Mouse (Mus musculus) stomach, embryonic 14.5 days (tissue): Measurements from ENCODE around the gene Xdh. TPM values are rescaled to one million over a fixed set of nuclear protein-coding genes. Genes with fewer than 3 reads are reported as not detected.

Experiments used
- ATAC-seq: fragments of 200-750 bp; cut with Nextera tagmentation; 2 replicates; pipeline ENCODE4 v1.8.0; 2017; ENCODE audit warnings: low read depth, moderate TSS enrichment; ENCODE audit not compliant: insufficient number of reproducible peaks, insufficient read depth, low FRiP score
- H3K27ac ChIP-seq: fragments of 300-500 bp; sonication (generic); 2 replicates; pipeline ENCODE4 v1.5.1; 2014; ENCODE audit warnings: mild to moderate bottlenecking, low read length, moderate library complexity, mixed read lengths
- H3K27me3 ChIP-seq: fragments of 300-500 bp; sonication (generic); 2 replicates; pipeline ENCODE4 v1.6.1; 2014; ENCODE audit warnings: low read length, control low read depth, mixed read lengths; ENCODE audit not compliant: control insufficient read depth, insufficient read depth
- H3K36me3 ChIP-seq: fragments of 300-500 bp; sonication (generic); 2 replicates; pipeline ENCODE4 v1.6.1; 2014; ENCODE audit warnings: mild to moderate bottlenecking, control low read depth, low read length, moderate library complexity, mixed read lengths; ENCODE audit not compliant: control insufficient read depth, insufficient read depth
- H3K4me1 ChIP-seq: fragments of 300-500 bp; sonication (generic); 2 replicates; pipeline ENCODE4 v1.6.1; 2014; ENCODE audit warnings: low read length, control low read depth, mixed read lengths; ENCODE audit not compliant: control insufficient read depth, insufficient read depth
- H3K4me2 ChIP-seq: fragments of 300-500 bp; sonication (generic); replicated peaks from 2 replicates; pipeline ENCODE4 v1.6.1; 2014; ENCODE audit warnings: low read depth, low read length, control low read depth
- H3K4me3 ChIP-seq: fragments of 300-500 bp; sonication (generic); 2 replicates; pipeline ENCODE4 v1.5.1; 2014; ENCODE audit warnings: low read depth, low read length, control low read depth
- H3K9ac ChIP-seq: fragments of 300-500 bp; sonication (generic); replicated peaks from 2 replicates; pipeline ENCODE4 v1.6.1; 2014; ENCODE audit warnings: low read depth, mild to moderate bottlenecking, control low read depth, low read length, moderate library complexity, mixed read lengths
- H3K9me3 ChIP-seq: fragments of 300-500 bp; sonication (generic); 2 replicates; pipeline ENCODE4 v1.6.1; 2016; ENCODE audit warnings: low read depth, low read length, control low read depth; ENCODE audit not compliant: control insufficient read depth
- WGBS: fragments of 180-500 bp; shearing (Covaris S2); extraction: QIAGEN DNeasy Blood & Tissue Kit; methylation state at CpG from one replicate; pipeline ENCODE4 v1.1.7; 2014; 5-methylcytosine and 5-hydroxymethylcytosine counted together
- polyA plus RNA-seq: library from polyadenylated mRNA; unstranded; fragments of >200 nt; fragmentation: Nextera tagmentation; extraction: Ambion mirVana; gene quantifications from 2 replicates; pipeline ENCODE4 v1.2.1, GENCODE M21; 2014

The Xdh gene
- polyA plus RNA-seq, 1 experiment from 2014 or later, result 1.2 TPM

DNA sequence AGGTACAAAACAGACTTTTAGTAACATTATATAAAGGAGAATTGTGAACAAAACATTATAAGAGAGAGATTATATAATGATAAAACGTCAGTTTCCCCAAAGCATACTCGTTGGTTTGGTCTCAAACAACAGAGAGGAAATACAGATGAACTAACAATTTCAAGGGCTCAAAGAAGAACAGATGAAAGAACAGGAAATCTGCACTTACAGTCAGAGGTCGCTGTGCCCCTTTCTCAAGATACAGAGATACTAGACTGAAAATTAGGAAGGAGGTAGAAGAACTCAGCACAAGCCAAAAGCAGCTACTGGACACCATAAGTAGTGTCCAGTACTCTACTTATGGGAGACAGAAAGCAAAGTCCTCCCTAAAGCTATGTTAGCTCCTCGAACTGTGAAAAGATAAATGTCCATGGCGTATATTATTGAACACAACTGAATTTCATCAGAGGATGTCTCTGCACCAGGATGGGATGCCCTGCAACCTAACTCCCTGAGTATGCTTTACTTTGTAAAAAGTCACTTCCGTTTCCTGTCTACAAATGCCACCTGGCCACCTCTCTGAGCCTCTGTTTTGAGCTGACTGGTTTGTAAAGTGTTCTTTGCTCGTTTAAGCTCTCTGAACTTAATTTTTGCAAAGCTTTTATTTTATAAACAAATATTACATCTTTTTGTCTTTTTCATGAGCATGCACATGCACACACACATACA, 44.8 kb downstream of the Xdh start:
- no peak overlapping the region for H3K27ac ChIP-seq
- no peaks in the 10 kb centered on the region for H3K4me1 ChIP-seq
- no peak overlapping the region for H3K4me2 ChIP-seq
- no peak overlapping the region for H3K9ac ChIP-seq
- no peaks in the 10 kb centered on the region for H3K27me3 ChIP-seq
- H3K9me3 ChIP-seq, result no peaks in the 10 kb centered on the region
- H3K36me3 ChIP-seq, result no peaks in the 10 kb centered on the region
- no peak for ATAC-seq
- 69% methylated on average over 7 of the region's 7 CpGs for WGBS
- no peak overlapping the region for H3K4me3 ChIP-seq

DNA sequence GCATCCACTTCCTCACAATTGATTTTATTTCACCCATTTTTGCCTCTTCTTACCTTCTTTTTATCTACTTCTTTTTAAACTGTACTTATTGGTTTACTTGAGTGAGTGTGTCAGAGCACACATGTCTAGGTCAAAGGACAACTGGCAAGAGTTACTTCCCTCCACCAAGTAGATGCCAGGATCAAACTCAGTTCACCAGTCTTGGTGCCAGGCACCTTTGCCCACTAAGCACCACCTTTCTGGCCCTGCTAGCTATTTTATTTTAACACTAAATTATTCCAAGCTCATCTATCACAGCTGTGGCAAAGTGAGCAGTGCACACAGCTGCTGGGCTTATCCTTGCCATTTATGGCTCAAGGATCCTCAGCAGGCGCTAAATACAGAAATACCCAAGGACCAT, 46.9 kb downstream of the Xdh start:
- no peaks in the 10 kb centered on the region for H3K9me3 ChIP-seq
- no peak overlapping the region for H3K9ac ChIP-seq
- no peak overlapping the region for H3K4me2 ChIP-seq
- H3K27ac ChIP-seq, result no peak overlapping the region
- 86% methylated on average over 1 of the region's 1 CpGs for WGBS
- no peaks in the 10 kb centered on the region for H3K27me3 ChIP-seq
- H3K4me1 ChIP-seq, result no peaks in the 10 kb centered on the region
- ATAC-seq, result no peak
- H3K36me3 ChIP-seq, result no peaks in the 10 kb centered on the region
- H3K4me3 ChIP-seq, result no peak overlapping the region

DNA sequence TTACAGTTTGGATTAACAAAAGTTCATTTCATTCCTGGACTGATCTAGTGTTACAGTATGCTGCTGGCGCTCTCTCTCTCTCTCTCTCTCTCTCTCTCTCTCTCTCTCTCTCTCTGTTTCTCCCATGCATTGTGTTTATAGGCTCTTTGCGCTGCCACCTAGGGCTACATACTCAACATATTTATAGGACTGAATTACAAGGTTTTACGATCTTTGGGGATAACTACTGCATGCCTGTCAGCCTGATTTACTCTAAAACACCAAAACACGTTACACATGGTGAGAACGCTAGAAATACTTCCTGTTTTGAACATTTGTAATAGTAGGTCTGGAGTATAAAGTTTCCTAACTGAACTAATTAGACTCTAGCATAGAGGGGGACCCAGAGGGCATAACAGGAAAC, 47.8 kb downstream of the Xdh start:
- H3K36me3 ChIP-seq, result no peaks in the 10 kb centered on the region
- no peak overlapping the region for H3K4me3 ChIP-seq
- no peak overlapping the region for H3K4me2 ChIP-seq
- 63% methylated on average over 5 of the region's 5 CpGs for WGBS
- no peaks in the 10 kb centered on the region for H3K9me3 ChIP-seq
- H3K27ac ChIP-seq, result no peak overlapping the region
- H3K27me3 ChIP-seq, result no peaks in the 10 kb centered on the region
- no peak for ATAC-seq
- no peaks in the 10 kb centered on the region for H3K4me1 ChIP-seq
- H3K9ac ChIP-seq, result no peak overlapping the region

DNA sequence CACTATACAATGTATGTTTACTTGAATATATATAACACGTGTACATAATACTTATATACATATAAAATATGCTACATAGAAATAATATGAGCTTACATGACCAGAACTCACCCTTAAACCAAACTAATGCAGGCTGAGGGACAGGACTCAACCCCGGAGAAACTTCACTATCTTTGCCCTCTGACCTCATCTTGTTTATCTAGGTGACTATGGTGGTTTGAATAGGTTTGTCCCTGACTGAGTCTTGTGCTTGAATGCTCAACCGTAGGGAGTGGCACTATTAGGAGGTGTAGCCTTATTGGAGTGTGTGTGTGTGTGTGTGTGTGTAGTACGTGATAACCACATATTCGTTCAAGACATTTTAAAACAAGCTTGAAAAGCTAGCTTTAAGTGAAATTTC, 55.6 kb downstream of the Xdh start:
- Histone ChIP-seq H3K36me3 (no peaks in the 10 kb centered on the region), H3K4me3 (no peak overlapping the region), H3K9ac (no peak overlapping the region), H3K4me2 (no peak overlapping the region), H3K27ac (no peak overlapping the region), H3K9me3 (no peaks in the 10 kb centered on the region), H3K4me1 (no peaks in the 10 kb centered on the region), H3K27me3 (no peaks in the 10 kb centered on the region)
- whole genome bisulfite sequencing, result 64% methylated on average over 5 of the region's 5 CpGs
- no peak for ATAC-seq

DNA sequence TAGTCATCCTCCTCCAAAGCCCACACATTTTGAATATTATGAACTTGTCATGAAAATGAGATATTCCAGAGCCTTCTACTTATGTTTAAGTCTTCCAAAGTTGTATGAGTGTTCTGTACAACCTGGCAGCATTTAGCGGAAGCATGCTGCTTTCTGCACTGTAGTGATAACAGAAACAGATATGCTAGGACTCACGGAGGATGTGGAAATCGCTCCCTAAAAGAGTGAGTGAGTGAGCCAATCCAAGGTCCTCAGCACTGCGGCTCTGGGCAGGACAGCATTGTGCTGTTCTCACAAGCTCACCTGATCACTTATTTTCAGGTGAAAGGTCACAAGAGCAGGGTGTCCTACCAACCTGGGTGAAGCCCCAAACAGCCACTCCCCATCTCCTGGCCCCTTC, 56.2 kb downstream of the Xdh start:
- Histone ChIP-seq H3K4me3 (no peak overlapping the region), H3K36me3 (no peaks in the 10 kb centered on the region), H3K4me1 (no peaks in the 10 kb centered on the region), H3K27ac (no peak overlapping the region), H3K9me3 (no peaks in the 10 kb centered on the region), H3K4me2 (no peak overlapping the region), H3K27me3 (no peaks in the 10 kb centered on the region), H3K9ac (no peak overlapping the region)
- WGBS, result 53% methylated on average over 4 of the region's 4 CpGs
- no peak for ATAC-seq

DNA sequence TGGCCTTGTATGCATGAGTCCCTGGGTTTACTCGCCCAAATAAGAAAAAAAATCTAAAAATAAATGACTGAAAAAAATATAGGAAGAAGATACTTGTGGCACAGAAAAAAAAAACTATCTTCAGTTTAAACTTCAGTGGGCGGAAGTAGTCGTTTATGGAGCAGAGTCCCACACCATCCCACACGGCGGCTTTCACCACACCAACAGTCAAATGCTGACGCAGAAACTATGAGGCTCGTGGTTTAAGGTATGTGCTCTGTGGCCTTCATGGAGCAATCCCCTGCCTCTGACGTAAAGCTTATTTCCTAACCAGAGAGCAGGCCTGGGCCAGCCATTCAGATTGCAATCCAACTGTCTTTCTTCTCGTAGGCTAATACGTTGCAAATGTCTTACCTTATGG, 56.8 kb downstream of the Xdh start:
- no peak overlapping the region for H3K4me3 ChIP-seq
- H3K27me3 ChIP-seq, result no peaks in the 10 kb centered on the region
- H3K4me1 ChIP-seq, result no peaks in the 10 kb centered on the region
- H3K27ac ChIP-seq, result no peak overlapping the region
- no peak overlapping the region for H3K4me2 ChIP-seq
- H3K9ac ChIP-seq, result no peak overlapping the region
- WGBS, result 66% methylated on average over 10 of the region's 10 CpGs
- no peak for ATAC-seq
- no peaks in the 10 kb centered on the region for H3K9me3 ChIP-seq
- H3K36me3 ChIP-seq, result no peaks in the 10 kb centered on the region

DNA sequence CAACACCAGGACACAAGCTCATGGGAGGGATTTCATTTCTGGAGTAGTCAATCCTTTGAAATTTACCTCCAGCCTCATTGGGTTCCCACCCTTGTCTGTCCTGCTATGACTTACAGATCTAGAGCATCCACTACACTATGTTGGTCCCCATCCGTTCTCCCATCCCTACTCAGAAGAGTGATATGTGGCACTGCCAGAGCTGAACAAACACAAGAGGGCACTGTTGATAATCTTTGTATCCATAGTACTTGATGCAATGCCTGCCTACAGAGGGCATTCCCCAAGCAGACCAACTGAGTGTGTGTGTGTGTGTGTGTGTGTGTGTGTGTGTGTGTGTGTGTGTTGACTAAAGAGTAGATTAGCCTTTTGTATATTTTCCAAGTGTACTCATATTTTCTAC, 58.4 kb downstream of the Xdh start:
- 80% methylated on average over 1 of the region's 1 CpGs for WGBS
- ATAC-seq, result no peak
- Histone ChIP-seq H3K27me3 (no peaks in the 10 kb centered on the region), H3K27ac (no peak overlapping the region), H3K9me3 (no peaks in the 10 kb centered on the region), H3K36me3 (no peaks in the 10 kb centered on the region), H3K4me2 (no peak overlapping the region), H3K9ac (no peak overlapping the region), H3K4me3 (no peak overlapping the region), H3K4me1 (no peaks in the 10 kb centered on the region)

DNA sequence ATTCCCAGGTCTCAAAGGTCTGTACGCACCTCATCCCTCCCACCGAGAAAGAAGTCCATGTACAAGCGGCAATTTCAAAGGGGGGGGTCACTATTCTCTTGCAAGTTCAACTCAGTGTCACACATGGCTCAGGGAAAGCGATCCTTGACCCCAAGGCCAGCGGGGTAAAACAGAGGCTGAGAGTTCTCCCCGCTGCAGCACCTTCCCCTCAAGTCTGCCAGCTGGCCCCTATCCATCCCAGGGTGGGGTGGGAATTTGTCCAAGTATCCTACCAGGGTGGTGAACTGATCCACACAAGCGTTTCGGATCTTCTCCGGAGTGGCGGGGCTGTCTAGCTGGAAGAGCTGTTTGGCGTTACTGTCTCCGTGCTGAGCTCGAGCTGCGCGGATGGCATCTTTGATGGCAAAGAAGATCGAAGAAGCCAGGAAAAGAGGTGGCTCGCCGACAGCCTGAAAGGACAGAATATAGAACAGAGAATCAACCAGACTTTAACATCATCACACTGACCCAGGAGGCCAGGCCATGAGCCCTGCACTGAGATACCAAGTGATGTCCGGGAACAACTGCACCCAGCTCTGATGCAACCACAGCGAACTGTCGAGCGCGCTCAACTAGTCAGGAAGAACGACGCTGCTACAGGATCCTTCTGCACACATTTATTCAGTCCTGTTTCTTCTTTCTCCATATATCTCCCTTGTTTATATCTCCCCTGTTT, 63.8 kb downstream of the Xdh start:
- H3K9ac ChIP-seq, result no peak overlapping the region
- H3K4me3 ChIP-seq, result no peak overlapping the region
- H3K27ac ChIP-seq, result no peak overlapping the region
- no peaks in the 10 kb centered on the region for H3K36me3 ChIP-seq
- no peak for ATAC-seq
- no peaks in the 10 kb centered on the region for H3K4me1 ChIP-seq
- no peaks in the 10 kb centered on the region for H3K27me3 ChIP-seq
- H3K4me2 ChIP-seq, result no peak overlapping the region
- H3K9me3 ChIP-seq, result no peaks in the 10 kb centered on the region
- 82% methylated on average over 25 of the region's 25 CpGs for WGBS

DNA sequence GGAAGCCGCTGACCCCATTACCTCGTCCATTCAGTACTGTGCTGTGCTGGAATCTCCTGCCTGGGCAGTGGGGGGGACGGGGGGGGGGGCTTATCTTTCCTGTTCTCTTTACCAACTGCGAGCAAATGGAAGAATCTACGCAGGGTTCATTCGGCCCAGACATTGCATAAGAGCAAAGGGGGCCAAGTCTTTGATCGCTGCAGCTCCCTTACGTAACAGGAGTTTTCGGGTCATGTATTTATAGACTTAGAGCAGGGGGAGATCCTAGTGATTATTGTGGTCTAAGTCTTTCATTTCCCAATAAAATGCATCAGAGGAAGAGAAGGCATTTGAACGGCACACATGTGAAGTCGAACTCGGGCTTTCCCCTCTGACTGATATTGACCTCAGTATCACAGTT, 66.7 kb downstream of the Xdh start:
- H3K4me1 ChIP-seq, result no peaks in the 10 kb centered on the region

More for the DNA sequence above, 66.7 kb downstream of the Xdh start:
- no peak overlapping the region for H3K9ac ChIP-seq
- H3K9me3 ChIP-seq, result no peaks in the 10 kb centered on the region
- H3K27me3 ChIP-seq, result no peaks in the 10 kb centered on the region
- 77% methylated on average over 12 of the region's 12 CpGs for WGBS
- H3K36me3 ChIP-seq, result no peaks in the 10 kb centered on the region
- no peak for ATAC-seq
- no peak overlapping the region for H3K27ac ChIP-seq
- no peak overlapping the region for H3K4me2 ChIP-seq
- no peak overlapping the region for H3K4me3 ChIP-seq
